Mouse (Mus musculus): Measurements from ENCODE around the gene Rerg.

DNA sequence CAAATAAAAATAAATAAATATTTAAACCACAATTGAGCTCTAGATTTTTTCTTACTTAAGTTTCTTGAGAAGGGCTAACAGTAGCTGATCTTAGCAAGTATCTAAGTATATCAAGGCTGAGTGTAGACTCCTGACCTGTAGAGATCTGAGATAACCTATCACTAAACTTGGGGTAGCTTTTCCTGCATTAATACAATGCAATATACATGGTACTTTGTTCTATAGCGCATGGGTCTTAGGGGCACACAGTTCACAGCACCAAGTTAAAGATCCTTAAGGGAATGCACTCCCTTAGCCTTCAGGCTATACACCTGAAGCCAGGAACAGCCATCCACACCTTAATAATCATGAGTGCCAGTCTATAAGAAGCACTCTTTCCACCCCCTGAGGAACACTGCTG is 38.5 kb downstream of the Rerg start:
- TF ChIP-seq POLR2A (IDR thresholded peaks at IDR 0.05; ENCODE audit: borderline replicate concordance, extremely low read depth, low read depth, low read length), result no peak
- no peak for TF ChIP-seq CTCF (IDR thresholded peaks at IDR 0.05; ENCODE audit: insufficient read depth, low read length)
